Mouse (Mus musculus) adrenal gland, adult 18-20 months (tissue): ENCODE data around the gene Cdk18. TPM values are rescaled to one million over a fixed set of nuclear protein-coding genes. Genes with fewer than 3 reads are reported as not detected.

ENCODE experiments used
- DNase-seq, 2 experiments: peaks; one replicate each; pipeline ENCODE4 v3.0.0; 2021 to 2022; ENCODE audit warnings: low spot score in 2 of 2
- total RNA-seq, 2 experiments: library from RNA; stranded (reverse); gene quantifications; 1 replicate in 1 of 2; 2 replicates in 1 of 2; pipeline ENCODE4 v1.2.3; 2021

Cdk18 gene
- total RNA-seq, 2 experiments from 2014 or later: 16.1 to 16.3 TPM

DNA sequence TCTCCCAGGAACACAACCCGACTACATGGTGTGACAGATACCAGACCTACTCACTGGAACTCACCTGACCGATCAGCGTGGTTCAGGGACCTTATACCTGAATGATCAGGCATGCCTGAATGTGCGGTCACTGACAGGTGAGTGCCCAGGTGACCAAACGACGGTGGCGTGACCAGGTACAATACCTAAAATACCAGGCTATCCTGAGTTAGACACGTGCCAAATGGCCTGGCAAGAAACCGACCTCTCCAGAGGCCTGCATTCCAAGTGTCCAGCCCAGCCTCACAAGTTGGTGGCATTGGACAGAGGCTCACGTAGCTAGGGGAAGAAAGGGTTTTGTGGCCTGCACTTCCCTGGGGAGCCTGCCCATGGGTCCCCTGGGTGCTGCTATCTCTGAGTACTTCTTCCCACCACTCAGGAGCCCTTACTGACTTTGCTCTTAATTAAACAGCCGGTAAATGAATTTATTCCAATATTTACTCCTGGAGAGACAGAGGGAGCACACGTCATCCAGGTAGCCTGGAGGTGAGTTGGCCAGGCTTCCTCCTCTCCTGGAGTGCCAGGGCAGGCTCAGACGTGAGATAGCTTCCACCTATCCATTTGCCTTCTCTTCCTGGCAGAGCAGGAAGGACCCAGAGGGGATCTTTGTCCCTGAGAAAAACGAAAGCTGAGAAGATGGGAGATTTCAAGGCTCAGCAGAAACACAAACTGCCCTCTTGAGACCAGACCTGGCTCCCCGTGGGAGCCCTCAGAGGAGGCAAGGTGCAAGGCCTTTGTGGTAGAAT lies 11.5 kb upstream of the Cdk18 start:
- DNase-seq: no peak

GRCm38 (mm10) chr1:132150171-132150570 lies 10.7 kb upstream of the Cdk18 start:
- DNase-seq: no peak

DNA sequence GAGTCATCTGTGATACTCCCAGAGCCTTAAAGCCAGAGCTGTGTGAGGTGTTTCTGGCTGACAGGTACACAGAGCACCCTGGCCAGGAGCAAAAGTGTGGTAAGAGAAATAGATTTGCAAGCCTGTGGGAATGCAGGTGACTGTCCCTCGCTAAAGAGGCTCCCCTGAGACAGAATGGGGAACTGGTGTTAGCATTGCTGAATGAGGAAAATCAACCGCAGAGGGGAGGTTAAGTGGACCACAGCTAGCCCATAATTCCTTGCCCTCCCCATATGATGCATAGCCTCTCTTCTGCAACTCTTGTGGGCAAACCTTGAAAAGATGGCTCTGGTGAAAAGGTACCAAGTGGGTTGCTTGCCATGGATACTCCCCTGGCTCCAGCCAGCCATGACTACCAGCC lies 9.9 kb upstream of the Cdk18 start:
- DNase-seq: no peak

GRCm38 (mm10) chr1:132145973-132146685 lies 6.6 kb upstream of the Cdk18 start:
- DNase-seq: no peak

GRCm38 (mm10) chr1:132144837-132145236 lies 5.4 kb upstream of the Cdk18 start:
- DNase-seq: no peak

DNA sequence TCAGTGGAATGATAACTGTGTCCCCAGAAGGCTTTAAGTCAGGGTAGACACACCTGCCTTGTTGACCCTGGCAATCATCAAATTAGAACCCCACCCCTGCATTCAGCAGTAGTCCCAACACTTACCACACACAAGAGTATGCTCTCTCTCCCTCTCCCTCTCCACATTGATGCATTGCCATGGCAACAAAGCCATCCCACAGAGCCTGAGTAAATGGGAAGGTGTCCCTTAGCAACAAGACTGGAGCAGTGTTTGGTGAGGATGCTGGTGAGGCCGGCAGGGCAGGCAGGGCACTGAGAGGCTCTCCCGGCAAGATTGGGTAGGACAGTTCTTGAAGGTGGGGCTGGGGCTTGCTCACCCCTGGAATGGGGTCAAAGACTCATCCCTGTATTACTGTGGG lies 4.7 kb upstream of the Cdk18 start:
- no peak for DNase-seq

DNA sequence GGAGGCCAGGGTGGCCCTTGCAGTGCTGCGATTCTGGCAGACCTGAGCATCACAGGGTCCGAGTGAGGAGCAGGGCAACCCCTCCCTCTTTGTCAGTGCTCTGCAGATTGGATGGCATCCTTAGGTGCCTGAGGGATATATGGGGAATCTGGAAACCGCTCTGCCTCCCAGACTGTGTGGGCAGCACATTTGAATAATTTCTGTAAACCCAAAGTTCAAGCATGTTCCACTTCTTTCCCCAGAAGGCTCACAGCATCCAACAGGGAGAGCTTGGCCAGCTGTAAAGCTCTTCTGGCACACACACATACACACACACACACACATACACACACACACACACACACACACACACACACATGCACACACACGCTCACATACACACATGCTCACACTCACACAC lies 4.2 kb upstream of the Cdk18 start:
- DNase-seq: no peak

DNA sequence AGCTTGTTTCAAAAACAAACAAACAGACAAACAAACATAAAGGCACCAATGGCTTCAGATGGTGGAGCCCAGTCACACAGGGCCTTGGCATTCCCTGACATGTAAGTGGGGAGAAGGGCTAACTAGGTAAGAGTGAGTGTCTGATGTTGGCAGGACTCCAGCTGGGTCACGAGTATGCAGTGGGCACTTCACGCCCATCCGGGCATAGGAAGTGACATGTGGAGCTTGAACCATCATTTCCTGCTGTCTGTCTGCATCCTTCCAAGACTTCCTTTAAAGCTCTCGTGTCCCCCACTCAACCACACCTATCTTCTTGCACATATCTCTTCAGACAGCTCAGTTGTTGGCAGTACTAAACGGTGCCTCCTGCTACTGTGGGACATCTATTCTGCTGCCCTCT lies 3.6 kb upstream of the Cdk18 start:
- DNase-seq: no peak

DNA sequence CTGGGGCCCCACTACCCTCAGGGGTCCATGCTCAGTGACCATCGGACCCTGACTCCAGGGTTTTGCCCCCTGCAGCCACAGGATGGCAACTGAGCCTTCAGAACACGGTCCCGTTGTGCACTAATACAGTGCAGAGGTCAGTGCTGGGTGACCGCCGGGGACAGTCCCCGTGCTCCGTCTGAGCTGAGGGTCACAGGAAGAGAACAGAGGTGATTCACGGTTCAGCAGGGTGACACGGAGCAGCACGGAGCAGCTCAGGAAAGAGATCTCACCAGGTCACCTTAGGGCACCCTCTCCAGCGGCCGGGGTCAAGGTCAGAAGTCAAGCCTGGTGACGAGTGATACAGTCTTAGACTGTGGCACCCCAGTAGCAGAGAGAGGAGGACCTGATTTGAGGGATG lies 2.3 kb upstream of the Cdk18 start:
- no peak for DNase-seq

DNA sequence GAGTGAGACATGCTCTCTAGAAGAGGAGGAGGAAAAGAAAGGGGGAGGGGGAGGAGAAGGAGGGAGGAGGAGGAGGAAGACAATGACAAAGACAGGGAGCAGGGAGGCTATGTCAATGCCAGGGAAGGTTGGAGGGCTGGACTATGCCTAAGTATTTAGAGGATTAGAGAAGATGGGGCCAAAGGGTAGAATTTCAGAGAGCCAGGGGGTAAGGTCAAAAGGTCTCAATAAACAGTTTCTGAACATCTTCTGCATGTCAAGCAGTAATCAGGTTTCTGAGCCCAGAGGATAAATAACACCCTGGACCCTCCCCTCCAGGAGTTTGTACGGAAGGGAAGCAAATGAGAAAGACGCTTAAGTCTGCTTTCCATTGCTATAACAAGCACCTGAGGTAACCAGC lies 1.7 kb upstream of the Cdk18 start:
- DNase-seq: no peak

DNA sequence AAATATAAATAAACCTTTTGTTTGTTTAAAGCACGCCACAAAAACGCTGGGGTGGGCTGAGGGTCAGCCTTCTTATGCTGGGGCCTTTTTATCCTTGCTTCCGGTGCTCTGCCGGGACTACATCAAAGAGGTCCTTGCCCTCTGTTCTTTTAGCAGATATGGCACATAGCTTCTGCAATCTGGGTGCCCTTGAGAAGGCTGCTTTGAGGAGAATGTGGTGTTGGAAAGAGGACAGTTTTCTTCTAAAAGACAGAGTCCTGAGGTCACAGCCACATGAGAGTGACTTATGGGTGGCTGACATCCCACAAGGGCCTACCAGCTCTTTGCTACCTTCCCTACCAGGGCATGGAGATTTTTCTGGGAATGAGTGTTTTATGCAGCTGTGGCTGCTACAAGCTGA lies 1.1 kb upstream of the Cdk18 start:
- no peak for DNase-seq

DNA sequence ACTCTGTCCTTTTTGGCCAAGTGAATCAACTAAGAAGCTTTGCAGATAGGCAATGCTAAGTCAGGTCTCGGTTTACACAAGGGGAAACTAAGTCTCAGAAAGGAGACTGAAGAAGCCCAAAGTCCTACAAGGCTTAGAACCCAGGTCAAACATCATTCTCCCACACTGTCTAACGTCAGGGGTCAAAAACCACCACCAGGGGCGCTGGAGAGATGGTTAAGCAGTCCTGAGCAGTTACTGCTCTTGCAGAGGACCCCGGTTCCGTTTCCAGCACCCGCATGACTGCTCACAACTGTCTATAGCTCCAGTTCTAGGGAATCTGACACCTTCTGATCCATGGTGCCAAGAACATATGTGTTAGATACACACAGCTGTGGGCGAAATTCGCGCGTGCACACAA lies 687 bp upstream of the Cdk18 start:
- DNase-seq: peak; percentile 55 to 59

DNA sequence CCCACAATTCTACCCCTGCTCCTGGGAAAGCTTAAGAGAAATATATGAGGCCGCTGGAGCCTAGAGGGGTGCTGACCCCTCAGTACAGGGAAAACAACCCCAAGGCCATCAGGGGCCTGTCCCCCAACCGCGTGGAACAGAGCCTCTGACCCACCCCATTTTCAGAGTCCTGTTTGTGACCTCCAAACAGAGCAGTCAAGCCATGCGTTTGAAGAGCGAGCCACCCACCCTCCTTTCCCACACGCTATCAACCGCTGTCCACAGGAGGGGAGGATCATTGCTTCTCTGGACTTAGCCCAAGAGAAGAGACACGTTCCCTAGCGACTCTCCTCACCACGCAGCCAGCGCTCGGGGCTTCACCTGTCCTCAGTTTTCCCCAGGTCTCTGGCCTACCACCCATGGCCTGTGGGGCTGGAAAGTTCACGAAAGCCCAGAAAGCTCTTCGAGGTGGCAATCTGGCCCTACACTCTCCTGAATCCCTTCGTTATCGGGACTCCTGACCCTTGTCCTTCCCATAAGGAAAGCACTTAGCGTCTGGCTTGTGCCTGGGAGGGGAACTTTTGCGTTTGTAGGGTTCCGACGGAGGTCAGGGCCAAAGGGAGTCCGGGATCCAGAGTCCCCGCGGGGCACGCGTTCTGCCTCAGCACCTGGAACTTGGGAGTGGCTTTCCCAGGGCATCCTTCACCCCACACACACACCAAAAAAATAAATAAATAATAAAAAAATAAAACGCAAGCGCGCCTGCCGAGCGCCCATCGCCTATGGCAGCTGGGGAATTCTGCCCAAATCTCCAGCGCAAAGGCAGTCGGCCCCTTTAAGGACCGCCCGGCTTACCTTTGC lies 688 bp downstream of the Cdk18 start:
- DNase-seq: no peak

DNA sequence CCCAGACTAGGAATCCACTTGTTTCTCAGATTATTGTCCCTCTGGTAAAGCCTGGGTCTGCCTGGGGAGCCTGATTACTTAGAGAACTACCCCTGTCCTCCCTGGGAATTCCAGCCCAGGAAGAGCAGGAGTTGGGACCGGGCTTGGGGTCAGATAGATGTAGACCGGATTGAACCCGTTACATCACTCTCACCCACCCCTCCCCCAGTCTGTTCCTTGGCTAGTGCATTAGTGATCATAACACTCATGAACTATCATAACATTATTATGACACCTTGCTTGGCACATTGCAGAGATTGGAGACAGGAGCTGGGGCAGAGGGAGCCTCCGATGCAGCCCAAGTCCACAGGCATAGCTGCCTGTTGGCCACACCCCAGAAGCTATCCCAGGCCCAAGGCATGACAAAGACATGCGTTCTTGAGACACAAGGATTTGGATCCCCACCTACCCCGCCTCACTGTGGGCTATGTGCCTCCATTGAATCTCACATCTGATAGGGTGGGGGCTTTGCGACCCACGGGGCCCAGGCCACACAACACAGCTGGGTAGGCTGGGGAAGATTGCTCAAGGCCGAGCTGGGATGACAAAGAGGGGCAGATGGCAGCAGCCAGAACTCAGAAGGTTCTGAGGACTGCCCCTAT lies 1.4 kb downstream of the Cdk18 start:
- DNase-seq: no peak

- no peak for DNase-seq
Measured at GRCm38 (mm10) chr1:132136847-132137246, 2.6 kb downstream of the Cdk18 start.

DNA sequence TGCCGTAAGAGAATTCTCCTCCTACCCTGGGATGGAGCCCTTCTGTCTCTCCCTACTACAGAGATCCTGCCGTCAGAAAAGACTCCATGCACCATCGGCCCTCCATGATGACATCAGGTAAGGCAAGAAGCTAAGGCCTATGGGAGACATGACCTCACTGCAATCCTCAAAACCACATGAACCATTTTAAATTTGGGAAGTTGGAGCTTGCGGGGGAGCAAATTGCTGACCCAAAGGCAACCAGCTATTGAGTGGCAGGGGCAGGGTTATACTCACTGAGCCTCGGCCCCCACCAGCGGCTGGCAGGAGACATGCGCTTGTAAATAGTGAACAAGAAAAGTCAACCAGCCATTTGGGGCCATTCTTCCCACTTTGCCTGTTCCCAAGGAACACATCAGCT lies 3.9 kb downstream of the Cdk18 start:
- DNase-seq: no peak

DNA sequence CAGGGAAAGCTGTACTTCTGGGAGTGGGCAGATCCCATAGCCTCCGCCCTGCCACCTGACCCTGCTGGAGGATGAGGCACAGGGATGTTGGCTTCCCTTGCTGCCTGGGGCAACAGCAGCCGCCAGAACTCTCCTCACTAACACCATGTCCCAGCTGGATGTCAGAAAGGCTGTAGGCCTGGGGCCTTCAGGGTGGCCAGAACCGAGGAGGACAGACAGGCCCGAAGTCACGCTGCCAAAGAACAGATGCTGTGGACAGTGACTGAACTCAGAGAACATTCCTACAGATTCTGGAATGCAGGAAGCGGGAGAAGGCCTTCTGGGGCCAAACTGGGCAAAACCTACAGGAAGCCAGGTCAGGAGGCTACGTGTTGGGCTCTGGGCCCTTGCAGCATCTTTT lies 11.2 kb downstream of the Cdk18 start:
- DNase-seq: no peak

GRCm38 (mm10) chr1:132125803-132126405 lies 13.6 kb downstream of the Cdk18 start:
- no peak for DNase-seq

DNA sequence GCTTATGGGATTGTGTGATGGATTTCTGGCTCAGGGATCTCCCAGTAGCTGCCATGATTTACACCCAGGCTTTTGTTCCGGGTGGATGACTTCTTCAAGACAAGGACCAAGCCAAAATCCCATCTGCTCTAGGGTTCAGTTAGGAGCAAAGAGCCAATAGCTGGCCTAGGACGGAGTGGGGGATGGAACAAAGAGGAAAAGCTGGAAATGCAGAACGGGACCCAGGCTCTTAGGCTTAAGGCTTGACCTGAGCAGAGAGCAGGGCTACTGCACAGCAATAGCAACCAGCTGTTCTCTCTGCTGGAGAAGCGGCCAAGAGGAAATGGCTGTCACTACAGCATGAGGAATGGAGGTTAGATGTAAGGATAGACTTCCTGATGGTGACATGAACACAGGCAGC lies 14.2 kb downstream of the Cdk18 start:
- DNase-seq: no peak

DNA sequence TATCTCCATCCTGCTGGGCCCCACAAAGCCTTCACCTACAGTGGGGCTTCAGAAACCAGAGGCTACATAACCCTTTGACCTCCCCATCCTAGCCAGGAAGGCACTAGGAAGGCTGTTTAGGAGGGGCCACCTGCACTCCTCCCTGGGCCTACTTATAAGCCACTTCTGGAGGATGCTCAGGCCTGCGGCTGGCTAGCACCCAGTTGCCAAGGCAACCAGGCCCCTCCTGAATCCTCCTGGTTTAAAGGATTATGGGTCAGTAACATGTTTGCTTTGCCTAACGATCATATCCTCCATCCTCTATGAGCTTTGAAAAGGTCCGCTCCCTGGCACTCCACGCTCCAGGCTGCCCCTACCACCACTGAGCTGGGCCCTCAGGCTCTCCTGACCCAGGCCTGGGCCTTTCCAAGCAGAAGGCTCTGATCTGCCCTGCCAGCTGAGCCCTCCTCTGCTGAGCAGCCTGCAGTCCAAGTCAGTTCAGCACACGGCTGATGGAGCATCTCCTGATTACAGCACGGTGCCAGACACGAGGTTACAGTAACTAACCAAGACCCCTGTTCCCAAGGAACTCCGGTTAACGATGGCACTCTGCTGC lies 16.0 kb downstream of the Cdk18 start:
- no peak for DNase-seq

GRCm38 (mm10) chr1:132121895-132122294 lies 17.6 kb downstream of the Cdk18 start:
- DNase-seq: no peak
